Mouse (Mus musculus) liver, embryonic 16.5 days (tissue): Measurements from ENCODE around the gene Usp48. TPM values are rescaled to one million over a fixed set of nuclear protein-coding genes. Genes with fewer than 3 reads are reported as not detected.

Experiments
- ATAC-seq: fragments of 200-750 bp; cut with Nextera tagmentation; 2 replicates; pipeline ENCODE4 v1.8.0; 2017; ENCODE audit warnings: low read depth, mild to moderate bottlenecking, moderate number of reproducible peaks, moderate library complexity
- H3K27ac ChIP-seq: fragments of 300-500 bp; sonication (generic); 2 replicates; pipeline ENCODE4 v1.5.1; 2014; ENCODE audit warnings: mild to moderate bottlenecking, low read length
- H3K27me3 ChIP-seq: fragments of 300-500 bp; sonication (generic); 2 replicates; pipeline ENCODE4 v1.6.1; 2014; ENCODE audit warnings: low read depth, low read length, mixed read lengths; ENCODE audit not compliant: control insufficient read depth, insufficient read depth
- H3K36me3 ChIP-seq: fragments of 300-500 bp; sonication (generic); 2 replicates; pipeline ENCODE4 v1.6.1; 2014; ENCODE audit warnings: mild to moderate bottlenecking; ENCODE audit not compliant: control insufficient read depth, insufficient read depth
- H3K4me1 ChIP-seq: fragments of 300-500 bp; sonication (generic); 2 replicates; pipeline ENCODE4 v1.6.1; 2014; ENCODE audit warnings: low read depth, low read length, mixed read lengths; ENCODE audit not compliant: control insufficient read depth
- H3K4me2 ChIP-seq: fragments of 300-500 bp; sonication (generic); 2 replicates; pipeline ENCODE4 v1.6.1; 2014; ENCODE audit warnings: low read depth, low read length, mixed read lengths
- H3K4me3 ChIP-seq: fragments of 300-500 bp; sonication (generic); 2 replicates; pipeline ENCODE4 v1.5.1; 2014; ENCODE audit warnings: low read depth, mild to moderate bottlenecking, low read length
- H3K9ac ChIP-seq: fragments of 300-500 bp; sonication (generic); 2 replicates; pipeline ENCODE4 v1.6.1; 2014; ENCODE audit warnings: low read depth, low read length
- H3K9me3 ChIP-seq: fragments of 300-500 bp; sonication (generic); replicated peaks from 2 replicates; pipeline ENCODE4 v1.6.1; 2016; ENCODE audit warnings: low read length; ENCODE audit not compliant: control insufficient read depth
- WGBS: fragments of 180-500 bp; shearing (Covaris S2); extraction: QIAGEN DNeasy Blood & Tissue Kit; methylation state at CpG from one replicate; pipeline ENCODE4 v1.1.7; 2014; ENCODE audit not compliant: insufficient replicate concordance; 5-methylcytosine and 5-hydroxymethylcytosine counted together
- polyA plus RNA-seq: library from polyadenylated mRNA; unstranded; fragments of >200 nt; fragmentation: Nextera tagmentation; extraction: Ambion mirVana; gene quantifications from 2 replicates; pipeline ENCODE4 v1.2.1, GENCODE M21; 2015

Gene Usp48
- polyA plus RNA-seq, 1 experiment from 2014 or later = 27.1 TPM

GRCm38 (mm10) chr4:137629354-137629753, 35.8 kb downstream of the Usp48 start:
- Histone ChIP-seq H3K27ac (no peak overlapping the region), H3K4me2 (no peak overlapping the region), H3K4me1 (no peaks in the 10 kb centered on the region), H3K4me3 (no peak overlapping the region), H3K36me3 (peaks cover 58% of the 10 kb centered on the region), H3K27me3 (no peaks in the 10 kb centered on the region), H3K9ac (no peak overlapping the region), H3K9me3 (no peaks in the 10 kb centered on the region)
- no peak for ATAC-seq
- WGBS = 73% methylated on average over 7 of the region's 7 CpGs

- no peak overlapping the region for H3K27ac ChIP-seq
- 74% methylated on average over 2 of the region's 2 CpGs for WGBS
- H3K4me2 ChIP-seq = no peak overlapping the region
- no peaks in the 10 kb centered on the region for H3K9me3 ChIP-seq
- no peak overlapping the region for H3K4me3 ChIP-seq
- H3K36me3 ChIP-seq = peaks cover 60% of the 10 kb centered on the region
- H3K27me3 ChIP-seq = no peaks in the 10 kb centered on the region
- no peak for ATAC-seq
- H3K4me1 ChIP-seq = no peaks in the 10 kb centered on the region
- no peak overlapping the region for H3K9ac ChIP-seq
These were observed 36.6 kb downstream of the Usp48 start for GRCm38 (mm10) chr4:137630153-137630552.

DNA sequence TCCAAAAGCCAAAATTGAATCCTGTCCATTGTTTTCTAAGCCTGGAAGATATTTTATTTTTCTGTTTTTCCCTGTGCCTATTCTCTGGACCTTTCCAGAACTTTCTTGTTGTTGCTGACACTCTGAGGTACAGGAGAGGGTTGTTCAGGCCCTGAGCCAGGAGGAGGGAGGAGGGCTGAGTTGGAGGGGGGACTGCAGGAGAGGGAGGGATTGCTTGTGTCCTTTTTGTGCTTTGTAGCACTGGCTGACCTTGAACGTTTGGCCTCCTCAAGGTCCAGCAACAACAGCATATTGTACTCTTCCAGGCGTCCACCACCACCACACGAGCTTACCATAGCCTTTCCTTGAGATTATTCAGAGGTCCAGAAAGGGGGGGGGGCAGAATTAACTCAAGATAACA, 38.0 kb downstream of the Usp48 start:
- 51% methylated on average over 3 of the region's 3 CpGs for WGBS
- peaks cover 64% of the 10 kb centered on the region for H3K36me3 ChIP-seq

DNA sequence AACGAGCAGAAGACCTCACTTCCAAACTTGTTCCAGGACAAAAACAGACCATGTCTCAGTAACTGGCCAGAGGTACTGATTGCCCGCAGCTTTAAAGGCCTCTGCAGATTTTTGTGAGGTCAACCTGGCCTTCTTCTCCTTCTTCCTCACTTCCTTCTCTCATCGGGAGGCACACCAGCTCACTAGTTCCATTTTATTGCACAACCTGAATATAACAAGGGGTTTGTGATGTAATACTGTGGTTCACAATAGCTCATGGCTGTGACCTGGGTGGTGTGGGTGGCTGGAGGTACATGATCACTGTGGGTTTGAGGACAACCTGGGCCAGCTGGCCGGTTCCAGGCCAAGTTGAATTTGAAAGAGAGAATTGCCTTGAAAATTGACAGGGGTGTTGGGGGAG, 39.8 kb downstream of the Usp48 start:
- no peak overlapping the region for H3K4me3 ChIP-seq
- no peaks in the 10 kb centered on the region for H3K9me3 ChIP-seq
- WGBS = 67% methylated on average over 4 of the region's 4 CpGs
- no peak overlapping the region for H3K27ac ChIP-seq
- peaks cover 64% of the 10 kb centered on the region for H3K36me3 ChIP-seq
- H3K27me3 ChIP-seq = no peaks in the 10 kb centered on the region
- ATAC-seq = no peak
- H3K9ac ChIP-seq = no peak overlapping the region
- H3K4me1 ChIP-seq = no peaks in the 10 kb centered on the region
- no peak overlapping the region for H3K4me2 ChIP-seq

More for the DNA sequence above, 38.0 kb downstream of the Usp48 start:
- Histone ChIP-seq H3K4me2 (no peak overlapping the region), H3K9ac (no peak overlapping the region), H3K27me3 (no peaks in the 10 kb centered on the region), H3K9me3 (no peaks in the 10 kb centered on the region), H3K4me1 (no peaks in the 10 kb centered on the region), H3K27ac (no peak overlapping the region), H3K4me3 (no peak overlapping the region)
- no peak for ATAC-seq

- no peaks in the 10 kb centered on the region for H3K27me3 ChIP-seq
- no peak for ATAC-seq
- no peak overlapping the region for H3K9ac ChIP-seq
- H3K27ac ChIP-seq = no peak overlapping the region
- peaks cover 51% of the 10 kb centered on the region for H3K36me3 ChIP-seq
- H3K4me3 ChIP-seq = no peak overlapping the region
- 77% methylated on average over 3 of the region's 3 CpGs for WGBS
- H3K4me1 ChIP-seq = no peaks in the 10 kb centered on the region
- H3K9me3 ChIP-seq = no peaks in the 10 kb centered on the region
- no peak overlapping the region for H3K4me2 ChIP-seq
These were observed 43.0 kb downstream of the Usp48 start for GRCm38 (mm10) chr4:137636597-137636996.

- Histone ChIP-seq H3K27me3 (no peaks in the 10 kb centered on the region), H3K4me2 (no peak overlapping the region), H3K4me1 (peaks cover 5% of the 10 kb centered on the region; the same call in 1 of the 2 replicates), H3K27ac (peak overlapping the region; percentile 49), H3K9me3 (no peaks in the 10 kb centered on the region), H3K4me3 (no peak overlapping the region), H3K9ac (no peak overlapping the region), H3K36me3 (peaks cover 37% of the 10 kb centered on the region)
- no peak for ATAC-seq
- 59% methylated on average over 5 of the region's 5 CpGs for WGBS
These were observed 48.0 kb downstream of the Usp48 start for GRCm38 (mm10) chr4:137641556-137641955.

- peak; percentile 45 for ATAC-seq
- Histone ChIP-seq H3K4me1 (peaks cover 5% of the 10 kb centered on the region; the same call in 1 of the 2 replicates), H3K9me3 (no peaks in the 10 kb centered on the region), H3K27ac (peak overlapping the region; percentile 54), H3K9ac (no peak overlapping the region), H3K36me3 (peaks cover 39% of the 10 kb centered on the region), H3K4me3 (no peak overlapping the region), H3K27me3 (no peaks in the 10 kb centered on the region), H3K4me2 (no peak overlapping the region)
- 60% methylated on average over 2 of the region's 2 CpGs for WGBS
These were observed 48.5 kb downstream of the Usp48 start for GRCm38 (mm10) chr4:137642101-137642500.

DNA sequence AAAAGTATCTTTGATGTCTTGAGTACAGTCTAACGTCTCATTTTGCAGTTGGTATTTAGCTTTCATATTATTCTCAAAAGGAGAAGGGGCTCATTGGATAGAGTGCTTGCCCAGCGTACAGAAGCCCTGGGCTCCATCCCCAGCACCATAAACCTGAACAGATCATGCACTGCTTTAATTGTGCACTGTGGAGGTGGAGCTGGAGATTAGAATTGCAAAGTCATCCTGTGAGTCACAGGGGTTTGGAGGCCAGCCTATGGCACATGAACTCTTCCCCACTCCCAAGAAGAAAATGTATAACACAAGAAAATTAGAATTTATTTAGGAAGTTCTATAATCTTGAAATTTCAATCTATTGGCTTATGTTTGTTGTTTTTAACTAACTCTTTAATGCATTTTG, 49.9 kb downstream of the Usp48 start:
- Histone ChIP-seq H3K4me3 (no peak overlapping the region), H3K36me3 (peaks cover 33% of the 10 kb centered on the region), H3K27me3 (no peaks in the 10 kb centered on the region), H3K9ac (no peak overlapping the region), H3K27ac (no peak overlapping the region), H3K9me3 (no peaks in the 10 kb centered on the region), H3K4me2 (no peak overlapping the region), H3K4me1 (peaks cover 5% of the 10 kb centered on the region)
- no peak for ATAC-seq
- WGBS = 69% methylated on average over 2 of the region's 2 CpGs

DNA sequence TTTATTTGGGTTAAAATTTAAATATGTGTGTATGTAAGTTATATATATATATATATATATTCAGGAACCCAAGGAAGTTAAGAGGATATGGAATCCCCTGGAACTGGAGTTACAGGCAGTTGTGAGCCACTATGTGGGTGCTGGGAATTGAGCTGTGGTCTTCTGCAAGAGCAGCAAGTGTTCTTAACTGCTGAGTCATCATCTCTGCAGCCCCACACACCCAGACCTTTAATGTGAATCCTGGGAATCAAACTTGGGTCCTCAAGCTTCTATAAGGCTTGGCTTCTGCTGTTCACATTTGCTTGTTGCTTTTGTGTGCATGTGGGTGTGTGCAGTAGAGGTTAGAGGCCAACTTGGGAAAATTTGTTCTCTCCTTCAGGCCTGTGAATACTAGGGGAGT, 52.7 kb downstream of the Usp48 start:
- H3K4me1 ChIP-seq = peaks cover 5% of the 10 kb centered on the region
- no peaks in the 10 kb centered on the region for H3K27me3 ChIP-seq
- no peaks in the 10 kb centered on the region for H3K9me3 ChIP-seq
- peaks cover 38% of the 10 kb centered on the region for H3K36me3 ChIP-seq
- H3K4me2 ChIP-seq = no peak overlapping the region
- H3K27ac ChIP-seq = no peak overlapping the region
- no peak for ATAC-seq
- no peak overlapping the region for H3K4me3 ChIP-seq
- H3K9ac ChIP-seq = no peak overlapping the region
